Mouse (Mus musculus) heart, postnatal 4 days (tissue): Measurements from ENCODE around the gene Wipi2. TPM values are rescaled to one million over a fixed set of nuclear protein-coding genes. Genes with fewer than 3 reads are reported as not detected.

Experiments used
- DNase-seq: peaks from one replicate; pipeline ENCODE4 v3.0.0; 2021
- total RNA-seq, 2 experiments: library from RNA; stranded (reverse); gene quantifications; 2 replicates each; pipeline ENCODE4 v1.2.3; 2021

Gene Wipi2
- 10 to 100 TPM; 34.7 to 35.4 TPM for total RNA-seq

GRCm38 (mm10) chr5:142627398-142627797 is at the start of gene Wipi2:
Gene Wipi2, plus strand, starts transcription at chr5:142627698.
- no peak for DNase-seq

- DNase-seq = no peak
Observed at GRCm38 (mm10) chr5:142578192-142578591, 49.3 kb upstream of the Wipi2 start.

- DNase-seq = peak; percentile 66
Observed at GRCm38 (mm10) chr5:142581517-142581916, 46.0 kb upstream of the Wipi2 start.

- DNase-seq = no peak
Observed at GRCm38 (mm10) chr5:142583616-142584126, 43.8 kb upstream of the Wipi2 start.

GRCm38 (mm10) chr5:142590953-142591616 is 36.4 kb upstream of the Wipi2 start:
- DNase-seq = no peak

- DNase-seq = no peak
Observed at GRCm38 (mm10) chr5:142595698-142596097, 31.8 kb upstream of the Wipi2 start.

GRCm38 (mm10) chr5:142596723-142597122 is 30.8 kb upstream of the Wipi2 start:
- DNase-seq = no peak

- DNase-seq = no peak
Observed at GRCm38 (mm10) chr5:142597648-142598390, 29.7 kb upstream of the Wipi2 start.

GRCm38 (mm10) chr5:142604379-142604778 is 23.1 kb upstream of the Wipi2 start:
- no peak for DNase-seq

- DNase-seq = no peak
Observed at GRCm38 (mm10) chr5:142605288-142605687, 22.2 kb upstream of the Wipi2 start.

- DNase-seq = no peak
Observed at GRCm38 (mm10) chr5:142608259-142608988, 19.1 kb upstream of the Wipi2 start, which contains the start of gene Mmd2. Gene Mmd2, minus strand, starts transcription at chr5:142608800.

- DNase-seq = no peak
Observed at GRCm38 (mm10) chr5:142608989-142609325, 18.5 kb upstream of the Wipi2 start.

GRCm38 (mm10) chr5:142610362-142610761 is 17.1 kb upstream of the Wipi2 start:
- DNase-seq = no peak

- DNase-seq = no peak
Observed at GRCm38 (mm10) chr5:142614513-142614912, 13.0 kb upstream of the Wipi2 start.

GRCm38 (mm10) chr5:142615638-142616037 is 11.9 kb upstream of the Wipi2 start:
- no peak for DNase-seq

GRCm38 (mm10) chr5:142616326-142616725 is 11.2 kb upstream of the Wipi2 start:
- no peak for DNase-seq

- DNase-seq = peak; percentile 58
Observed at GRCm38 (mm10) chr5:142619866-142620265, 7.6 kb upstream of the Wipi2 start.

- no peak for DNase-seq
Observed at GRCm38 (mm10) chr5:142621421-142621820, 6.1 kb upstream of the Wipi2 start.

- no peak for DNase-seq
Observed at GRCm38 (mm10) chr5:142622134-142622533, 5.4 kb upstream of the Wipi2 start.

GRCm38 (mm10) chr5:142623080-142623479 is 4.4 kb upstream of the Wipi2 start:
- DNase-seq = no peak

GRCm38 (mm10) chr5:142628726-142629662 is 1.5 kb downstream of the Wipi2 start:
- DNase-seq = peak; percentile 97

- no peak for DNase-seq
Observed at GRCm38 (mm10) chr5:142629663-142630025, 2.1 kb downstream of the Wipi2 start.
